Mouse (Mus musculus) thymus, adult 2 months (tissue): ENCODE results near the gene Bahcc1. TPM values are rescaled to one million over a fixed set of nuclear protein-coding genes. Genes with fewer than 3 reads are reported as not detected.

Experiments
- DNase-seq: peaks from one replicate; pipeline ENCODE4 v3.0.0; 2021
- H3K27ac ChIP-seq: fragments of 200-500 bp; 2 replicates; pipeline ENCODE4 v1.5.1; 2012; ENCODE audit warnings: low read length, control low read depth; ENCODE audit not compliant: control insufficient read depth, insufficient read depth
- H3K27me3 ChIP-seq: fragments of 200-500 bp; 2 replicates; pipeline ENCODE4 v1.6.1; 2012; ENCODE audit warnings: mild to moderate bottlenecking, low read length, moderate library complexity, mixed read lengths; ENCODE audit not compliant: control insufficient read depth, insufficient read depth
- H3K36me3 ChIP-seq: fragments of 200-500 bp; 2 replicates; pipeline ENCODE4 v1.6.1; 2012; ENCODE audit warnings: mild to moderate bottlenecking, low read length, moderate library complexity; ENCODE audit not compliant: control insufficient read depth, insufficient read depth
- H3K4me1 ChIP-seq: fragments of 200-500 bp; replicated peaks from 2 replicates; pipeline ENCODE4 v1.6.1; 2012; ENCODE audit warnings: low read length; ENCODE audit not compliant: control insufficient read depth, insufficient read depth
- H3K4me3 ChIP-seq: fragments of 200-500 bp; 2 replicates; pipeline ENCODE4 v1.5.1; 2012; ENCODE audit warnings: mild to moderate bottlenecking, low read length, control low read depth, moderate library complexity; ENCODE audit not compliant: control insufficient read depth, insufficient read depth
- CTCF ChIP-seq: fragments of 200-500 bp; IDR thresholded peaks from 2 replicates; pipeline ENCODE4 v1.5.1; 2012; ENCODE audit warnings: mild to moderate bottlenecking, control low read depth, low read length, moderate library complexity, borderline replicate concordance; ENCODE audit not compliant: control insufficient read depth, poor library complexity, insufficient read depth; ENCODE audit errors: extremely low read depth
- POLR2A ChIP-seq: fragments of 200-500 bp; IDR thresholded peaks from 2 replicates; pipeline ENCODE4 v1.6.1; 2012; ENCODE audit warnings: mild to moderate bottlenecking, low read length, control low read depth, moderate library complexity; ENCODE audit not compliant: control insufficient read depth, poor library complexity, insufficient read depth; ENCODE audit errors: extremely low read depth
- WGBS: fragments of 180-500 bp; shearing (Covaris S2); methylation state at CpG from one replicate; pipeline ENCODE4 v1.1.7; 2018; 5-methylcytosine and 5-hydroxymethylcytosine counted together
- polyA plus RNA-seq: library from polyadenylated mRNA; depleted of rRNA; stranded (reverse); fragments of >200 nt; gene quantifications from 2 replicates; pipeline ENCODE4 v1.2.3, GENCODE M21; 2012

Gene Bahcc1
- polyA plus RNA-seq, 1 experiment = 11.0 TPM

- 96% methylated on average over 9 of the region's 9 CpGs for WGBS
- no peak overlapping the region for H3K27ac ChIP-seq
Observed at GRCm38 (mm10) chr11:120303119-120303518, 70.4 kb downstream of the Bahcc1 start.

GRCm38 (mm10) chr11:120303559-120304349 is 71.0 kb downstream of the Bahcc1 start:
- peaks cover 27% of the 10 kb centered on the region for H3K4me1 ChIP-seq
- no peak overlapping the region for H3K27ac ChIP-seq
- no peaks in the 10 kb centered on the region for H3K36me3 ChIP-seq
- no peak overlapping the region for H3K4me3 ChIP-seq
- 98% methylated on average over 19 of the region's 21 CpGs for WGBS
- no peaks in the 10 kb centered on the region for H3K27me3 ChIP-seq
- no peak for DNase-seq
- TF ChIP-seq POLR2A = no peak
- no peak for TF ChIP-seq CTCF

More at GRCm38 (mm10) chr11:120303119-120303518, 70.4 kb downstream of the Bahcc1 start:
- TF ChIP-seq CTCF (no peak), POLR2A (no peak)
- no peak for DNase-seq
- Histone ChIP-seq H3K36me3 (no peaks in the 10 kb centered on the region), H3K27me3 (no peaks in the 10 kb centered on the region), H3K4me1 (peaks cover 25% of the 10 kb centered on the region), H3K4me3 (no peak overlapping the region)

- H3K36me3 ChIP-seq = no peaks in the 10 kb centered on the region
- H3K27ac ChIP-seq = no peak overlapping the region
- no peaks in the 10 kb centered on the region for H3K27me3 ChIP-seq
- H3K4me1 ChIP-seq = peaks cover 27% of the 10 kb centered on the region
- TF ChIP-seq CTCF (no peak), POLR2A (no peak)
- no peak for DNase-seq
- no peak overlapping the region for H3K4me3 ChIP-seq
- 78% methylated on average over 5 of the region's 5 CpGs for WGBS
Observed at GRCm38 (mm10) chr11:120304350-120304694, 71.6 kb downstream of the Bahcc1 start.

GRCm38 (mm10) chr11:120304886-120305534 is 72.3 kb downstream of the Bahcc1 start:
- peaks cover 27% of the 10 kb centered on the region for H3K4me1 ChIP-seq
- peak; percentile 89 for DNase-seq
- H3K27ac ChIP-seq = no peak overlapping the region
- WGBS = 3% methylated on average over 53 of the region's 53 CpGs
- TF ChIP-seq POLR2A (peak; percentile 84), CTCF (peak; percentile 76)
- no peaks in the 10 kb centered on the region for H3K36me3 ChIP-seq
- peak overlapping the region; percentile 51 for H3K4me3 ChIP-seq
- H3K27me3 ChIP-seq = no peaks in the 10 kb centered on the region

GRCm38 (mm10) chr11:120305535-120306365 is 73.0 kb downstream of the Bahcc1 start:
- 28% methylated on average over 15 of the region's 15 CpGs for WGBS
- no peak overlapping the region for H3K27ac ChIP-seq
- H3K27me3 ChIP-seq = no peaks in the 10 kb centered on the region
- TF ChIP-seq CTCF = no peak
- no peak for TF ChIP-seq POLR2A
- no peak for DNase-seq
- no peaks in the 10 kb centered on the region for H3K36me3 ChIP-seq
- H3K4me1 ChIP-seq = peaks cover 31% of the 10 kb centered on the region
- H3K4me3 ChIP-seq = peak overlapping the region; percentile 39

- no peak overlapping the region for H3K4me3 ChIP-seq
- TF ChIP-seq POLR2A (no peak), CTCF (no peak)
- no peak for DNase-seq
- H3K36me3 ChIP-seq = no peaks in the 10 kb centered on the region
- H3K4me1 ChIP-seq = peaks cover 37% of the 10 kb centered on the region
- H3K27me3 ChIP-seq = no peaks in the 10 kb centered on the region
- no peak overlapping the region for H3K27ac ChIP-seq
- 77% methylated on average over 12 of the region's 12 CpGs for WGBS
Observed at GRCm38 (mm10) chr11:120306366-120307131, 73.8 kb downstream of the Bahcc1 start.
